Mouse (Mus musculus) large intestine, adult 2 months (tissue): ENCODE results near the gene Gm20388. TPM values are rescaled to one million over a fixed set of nuclear protein-coding genes. Genes with fewer than 3 reads are reported as not detected.

Experiments
- DNase-seq: peaks from one replicate; pipeline ENCODE4 v3.0.0-alpha.2; 2012; ENCODE audit warnings: low read depth, low spot score
- WGBS: fragments of 180-500 bp; shearing (Covaris S2); methylation state at CpG from one replicate; pipeline ENCODE4 v1.1.7; 2018; 5-methylcytosine and 5-hydroxymethylcytosine counted together
- polyA plus RNA-seq: library from polyadenylated mRNA; depleted of rRNA; stranded (reverse); fragments of >200 nt; gene quantifications from 2 replicates; pipeline ENCODE4 v1.2.3, GENCODE M21; 2012

Gene Gm20388
- polyA plus RNA-seq, 1 experiment, result 31.5 TPM

- 49% methylated on average over 23 of the region's 23 CpGs for WGBS
- no peak for DNase-seq
Observed at GRCm38 (mm10) chr8:120539775-120540625, 629.4 kb downstream of the Gm20388 start.

DNA sequence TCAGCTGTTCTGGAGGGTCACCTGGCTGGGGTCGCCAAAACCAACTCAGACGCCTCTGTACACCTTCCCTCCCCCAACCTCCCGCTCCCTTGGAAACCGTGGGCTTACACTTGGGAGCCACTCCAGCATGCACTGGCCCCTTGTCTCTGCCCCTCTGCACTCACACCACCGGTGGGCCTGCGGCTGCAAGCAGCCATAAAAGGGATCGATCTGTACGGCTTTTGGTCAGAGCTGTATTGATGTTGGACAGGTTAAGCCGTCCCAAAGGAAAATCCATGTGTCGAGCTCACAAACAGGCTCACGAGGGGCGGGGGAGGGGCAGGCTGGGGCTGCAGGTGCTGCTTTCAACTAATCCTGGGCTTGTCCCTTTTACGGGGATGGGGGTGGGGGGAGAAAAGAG, 632.4 kb downstream of the Gm20388 start:
- no peak for DNase-seq
- WGBS, result 29% methylated on average over 13 of the region's 13 CpGs

DNA sequence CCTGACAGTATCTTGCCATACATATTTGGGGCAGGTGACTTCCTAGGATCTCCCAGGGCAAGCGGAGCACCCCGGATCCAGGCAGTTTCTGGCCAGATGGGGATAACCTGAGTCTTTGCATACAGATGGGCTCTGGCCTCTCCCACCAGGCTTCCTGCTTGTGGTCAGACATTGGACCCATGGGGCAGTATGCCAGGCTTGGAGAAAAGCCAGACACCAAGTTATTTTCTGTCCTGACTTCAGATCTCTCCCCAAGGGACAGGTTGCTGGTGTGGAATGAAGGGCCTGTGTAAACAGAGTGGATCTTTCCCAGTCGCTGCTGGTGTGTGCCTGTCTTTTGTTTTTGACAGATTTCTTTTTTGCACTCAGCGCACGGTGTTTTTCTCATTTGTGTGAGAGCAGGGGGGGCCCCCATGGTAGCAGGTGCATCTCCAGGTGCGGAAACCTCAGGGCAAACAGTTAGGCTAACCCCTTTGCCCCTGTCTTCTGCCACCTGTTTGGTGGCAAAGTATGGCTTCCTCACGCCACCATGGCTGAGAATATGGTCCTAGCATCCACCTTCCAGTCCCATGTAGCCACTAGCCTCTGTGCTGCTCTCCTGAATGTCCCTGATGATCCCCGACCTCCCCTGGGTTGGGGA, 632.9 kb downstream of the Gm20388 start:
- DNase-seq, result no peak
- WGBS, result 27% methylated on average over 8 of the region's 8 CpGs

DNA sequence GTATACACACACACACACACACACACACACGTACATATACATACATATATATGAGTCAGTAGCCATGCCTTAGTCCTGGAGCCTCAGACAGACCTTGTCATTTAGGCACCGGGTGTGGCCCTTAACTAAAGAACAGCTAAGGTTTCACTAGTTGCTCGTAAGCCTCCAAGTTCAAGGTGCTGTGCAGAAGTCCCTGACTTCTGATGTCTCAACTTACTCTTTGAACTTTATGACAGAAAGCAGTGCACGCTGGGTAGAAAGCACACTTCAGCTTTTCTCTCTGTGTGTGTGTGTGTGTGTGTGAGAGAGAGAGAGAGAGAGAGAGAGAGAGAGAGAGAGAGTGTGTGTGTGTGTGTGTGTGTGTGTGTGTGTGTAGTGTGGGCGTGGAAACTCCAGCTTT, 633.5 kb downstream of the Gm20388 start:
- 46% methylated on average over 5 of the region's 5 CpGs for WGBS
- no peak for DNase-seq

DNA sequence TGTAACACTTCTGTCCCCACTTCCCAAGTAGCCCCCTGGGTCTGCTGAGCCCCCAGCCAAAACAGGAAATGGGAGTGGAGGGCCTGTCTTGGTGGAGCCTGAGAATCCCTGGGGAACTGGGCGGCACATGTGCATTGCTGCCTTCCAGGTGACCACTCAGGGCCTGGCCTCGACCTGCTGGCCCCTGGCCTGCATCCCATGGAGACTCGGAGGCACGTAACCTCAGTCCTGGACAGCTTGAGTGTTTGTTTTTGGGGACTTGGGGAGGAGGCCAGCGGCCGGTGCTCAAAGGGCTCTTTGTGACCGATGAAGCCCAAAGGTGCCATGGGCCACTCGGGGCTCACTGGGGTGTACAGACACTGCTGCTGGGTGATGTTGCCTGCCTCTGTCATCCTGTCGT, 636.9 kb downstream of the Gm20388 start:
- WGBS, result 74% methylated on average over 9 of the region's 9 CpGs
- DNase-seq, result no peak

DNA sequence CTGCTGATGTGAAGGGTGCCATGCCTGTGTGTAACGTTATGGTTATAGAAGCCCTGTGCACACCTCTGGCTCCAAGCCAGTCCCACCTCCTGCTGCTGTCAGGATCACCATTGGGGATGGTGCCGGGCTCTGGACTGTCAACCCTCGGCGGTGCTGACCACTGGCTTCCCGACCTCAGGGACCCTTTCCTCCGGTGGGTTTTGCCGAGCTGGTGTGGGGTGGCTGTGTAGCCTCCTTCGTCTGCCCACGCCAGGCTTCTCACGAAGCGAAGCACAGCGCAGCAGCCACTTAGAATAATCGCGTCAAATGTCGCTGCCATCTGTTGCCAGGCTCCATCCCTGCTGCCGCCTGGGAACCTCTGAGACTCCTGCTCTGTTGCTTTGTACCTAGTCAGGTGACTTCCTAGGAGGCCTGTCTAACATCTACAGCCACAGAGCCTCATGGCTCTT, 637.7 kb downstream of the Gm20388 start:
- DNase-seq, result no peak
- 80% methylated on average over 16 of the region's 16 CpGs for WGBS

DNA sequence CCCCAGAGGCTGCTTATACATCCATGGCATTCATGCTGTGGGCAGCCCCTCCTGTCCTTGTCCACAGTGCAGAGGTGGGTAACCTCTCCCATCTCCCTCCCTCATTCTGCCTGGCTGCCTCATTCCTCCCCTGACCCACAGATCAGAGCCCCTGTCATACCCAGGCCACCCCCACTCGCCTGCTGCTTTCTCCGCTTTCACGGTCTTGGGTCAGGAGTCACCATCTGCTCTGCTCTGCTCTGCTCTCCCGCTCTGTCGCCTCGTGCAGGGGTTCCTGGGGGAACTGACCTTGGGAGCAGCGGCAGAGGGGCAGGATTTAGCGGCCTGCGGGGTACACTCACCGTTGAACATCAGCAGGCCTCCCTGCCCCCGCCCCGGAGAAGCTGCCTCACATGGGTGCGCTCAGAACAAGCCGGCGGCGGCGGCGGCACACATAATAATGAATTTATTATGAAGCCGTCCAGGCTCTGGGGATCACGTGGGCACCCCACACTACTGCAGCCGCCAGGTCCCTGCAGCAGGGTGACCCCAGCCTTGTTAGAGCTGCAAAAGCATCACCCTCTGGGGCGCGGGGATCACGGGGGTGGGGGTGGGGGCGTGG, 638.8 kb downstream of the Gm20388 start:
- DNase-seq, result no peak
- 56% methylated on average over 25 of the region's 25 CpGs for WGBS

DNA sequence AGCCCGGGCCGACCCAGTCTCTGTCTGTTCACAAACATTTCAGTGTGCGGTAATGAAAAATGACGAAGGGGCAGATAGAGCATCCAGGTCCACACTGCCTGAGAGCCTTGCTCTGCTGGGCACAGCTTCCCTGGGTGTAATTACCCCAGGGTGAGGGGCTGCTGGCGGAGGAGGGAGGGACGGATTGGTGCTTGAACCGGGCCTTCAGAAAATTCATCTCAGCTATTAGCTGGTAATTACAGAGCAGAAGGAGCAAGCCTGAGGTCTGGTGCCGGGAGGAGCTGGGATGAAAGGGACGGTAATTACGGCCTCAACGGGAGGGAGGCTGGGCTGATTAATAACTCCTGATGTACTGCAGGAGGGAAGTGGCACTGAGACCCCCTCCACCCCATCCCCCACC, 639.3 kb downstream of the Gm20388 start:
- no peak for DNase-seq
- 67% methylated on average over 11 of the region's 11 CpGs for WGBS

- no peak for DNase-seq
Observed at GRCm38 (mm10) chr8:120550430-120550829, 639.8 kb downstream of the Gm20388 start.

GRCm38 (mm10) chr8:120550937-120551676, 640.5 kb downstream of the Gm20388 start:
- no peak for DNase-seq
- WGBS, result 79% methylated on average over 11 of the region's 11 CpGs

More at GRCm38 (mm10) chr8:120550430-120550829, 639.8 kb downstream of the Gm20388 start:
- 74% methylated on average over 12 of the region's 12 CpGs for WGBS

DNA sequence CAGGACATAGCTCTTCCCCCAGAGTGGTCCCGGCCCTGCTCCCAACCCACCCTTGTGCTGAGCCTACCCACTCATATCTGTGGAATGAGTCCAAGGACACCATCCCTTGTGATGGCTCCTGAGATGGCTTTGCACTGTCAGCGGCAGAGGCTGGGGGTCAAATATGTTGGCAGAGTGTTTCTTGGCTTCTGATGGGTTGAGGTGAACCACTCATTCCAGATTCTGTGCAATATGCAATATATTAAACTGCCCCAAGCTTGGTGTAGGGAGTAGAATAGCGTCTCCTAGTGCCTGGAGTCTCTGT, 641.0 kb downstream of the Gm20388 start:
- WGBS, result 83% methylated on average over 3 of the region's 3 CpGs
- DNase-seq, result no peak

DNA sequence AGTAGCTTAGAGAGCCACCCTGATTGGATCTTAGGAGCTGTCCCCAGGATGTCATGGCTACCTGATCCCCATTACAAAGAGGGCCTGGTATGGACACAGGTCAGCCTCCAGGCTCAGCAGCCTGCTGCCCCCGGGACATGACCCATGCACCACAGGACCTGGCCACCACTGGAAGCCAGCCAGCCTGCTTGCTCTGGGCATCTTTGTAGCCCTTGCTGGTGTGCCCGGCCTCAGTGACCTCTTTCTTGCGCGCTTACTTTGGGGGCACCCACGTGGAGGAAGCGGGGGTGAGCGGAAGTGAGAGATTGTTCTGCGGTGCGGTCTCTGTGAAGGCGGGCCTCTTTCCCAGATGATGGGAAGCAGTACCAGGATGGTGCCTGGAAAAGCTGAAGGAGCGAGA, 641.9 kb downstream of the Gm20388 start:
- DNase-seq, result no peak
- 88% methylated on average over 11 of the region's 11 CpGs for WGBS

GRCm38 (mm10) chr8:120553441-120554123, 642.9 kb downstream of the Gm20388 start:
- DNase-seq, result no peak
- 93% methylated on average over 24 of the region's 24 CpGs for WGBS

DNA sequence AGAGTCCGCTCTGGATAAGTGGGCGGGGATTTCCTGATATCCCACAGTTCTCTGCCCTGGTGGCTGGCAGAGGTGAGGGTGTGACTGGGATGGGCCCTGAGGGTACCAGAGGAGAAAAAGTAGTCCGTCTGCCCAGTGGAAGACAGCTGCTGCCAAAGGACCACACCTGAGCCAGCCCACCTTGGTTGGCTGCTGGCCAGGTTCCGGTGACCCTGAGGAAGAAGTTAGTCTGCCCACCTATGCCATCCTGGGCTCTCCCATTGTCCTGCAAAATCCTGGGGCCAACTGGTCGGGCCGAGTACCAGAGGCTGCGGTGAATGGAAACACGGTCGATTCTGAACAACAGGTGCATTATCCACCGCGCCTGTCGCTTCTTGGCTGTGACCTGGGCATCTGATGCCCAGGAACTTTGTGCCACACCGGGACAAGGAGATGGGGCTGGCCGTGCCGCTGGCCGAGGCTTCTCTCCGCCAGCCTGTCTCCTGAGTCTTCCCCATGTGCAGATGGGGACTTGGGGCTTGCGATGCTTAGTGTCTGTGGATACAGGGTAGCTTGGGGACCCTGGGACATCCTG, 643.9 kb downstream of the Gm20388 start:
- WGBS, result 91% methylated on average over 18 of the region's 18 CpGs

DNA sequence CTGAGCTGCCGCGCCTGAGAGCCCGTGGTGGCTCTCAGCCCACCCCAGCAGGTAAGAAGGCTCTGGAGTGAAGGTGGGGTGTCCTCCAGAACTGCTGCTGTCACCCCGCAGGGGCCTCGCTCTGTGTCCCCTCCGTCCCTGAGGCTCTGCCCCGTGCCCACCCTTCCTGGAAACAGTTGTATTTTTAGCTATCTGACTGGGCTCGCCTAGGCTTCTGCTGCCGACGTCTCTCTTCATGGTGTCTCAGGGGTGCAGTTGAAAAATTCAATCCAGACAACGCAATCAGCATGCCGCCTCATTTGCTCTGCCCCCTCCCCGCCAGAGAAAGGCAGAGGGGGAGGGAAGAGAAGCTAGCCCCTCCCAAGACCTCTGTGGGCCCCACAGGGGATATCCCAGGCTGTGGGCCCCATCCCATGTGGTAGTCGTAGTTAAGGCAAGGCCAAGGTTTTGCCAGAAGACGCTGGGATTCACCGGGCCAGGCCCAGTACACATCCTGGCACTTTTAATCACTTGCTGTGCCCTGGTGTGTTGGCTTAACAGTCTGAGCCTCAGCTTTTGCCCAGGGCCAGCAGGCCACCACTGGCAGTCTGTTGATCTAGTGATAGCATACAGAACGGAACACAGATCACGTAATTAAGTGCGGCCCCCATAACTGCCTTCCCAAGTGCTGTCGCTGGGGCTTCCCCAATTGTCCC, 645.7 kb downstream of the Gm20388 start:
- DNase-seq, result no peak
- WGBS, result 87% methylated on average over 20 of the region's 20 CpGs

More for the DNA sequence above, 643.9 kb downstream of the Gm20388 start:
- no peak for DNase-seq

DNA sequence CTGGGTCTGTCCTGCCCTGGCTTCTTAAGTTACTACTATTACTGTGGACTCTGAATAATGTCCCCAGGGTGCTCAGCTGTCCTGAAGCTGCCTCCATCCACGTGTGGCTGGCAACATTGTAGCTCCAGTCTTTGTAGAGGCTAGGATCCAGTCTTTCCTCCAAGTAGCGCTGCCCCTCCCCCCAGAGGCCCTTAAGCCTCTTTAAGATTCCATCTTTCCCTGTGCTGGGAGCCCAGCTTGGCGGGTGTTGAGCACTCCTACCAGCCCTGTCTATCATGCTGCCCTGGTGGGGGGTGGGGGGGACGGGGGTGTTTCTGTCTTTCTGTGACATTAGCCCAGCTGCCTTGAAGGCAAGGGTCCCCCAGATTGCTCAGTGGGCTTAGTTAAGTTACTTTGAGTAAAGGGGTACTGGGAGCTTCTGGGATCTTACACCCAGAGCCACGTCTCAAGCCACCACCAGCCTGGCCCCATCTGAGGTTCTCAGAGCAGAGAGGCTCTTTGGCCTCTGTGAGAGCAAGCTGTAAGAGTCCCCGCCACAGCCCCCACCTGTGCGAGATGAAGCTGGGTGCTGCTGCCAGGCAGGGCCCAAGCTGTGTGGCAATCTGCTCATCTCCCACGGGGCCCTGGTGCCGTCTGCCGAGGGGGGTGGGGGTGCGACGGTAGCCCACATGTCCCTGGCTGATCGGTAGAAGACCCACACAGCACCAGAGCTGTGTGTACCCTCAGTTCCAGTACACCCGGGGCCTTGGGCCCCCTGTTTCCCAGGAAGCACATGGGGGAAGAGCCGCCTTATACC, 646.7 kb downstream of the Gm20388 start:
- no peak for DNase-seq
- 73% methylated on average over 15 of the region's 15 CpGs for WGBS

GRCm38 (mm10) chr8:120558162-120558561, 647.5 kb downstream of the Gm20388 start:
- WGBS, result 76% methylated on average over 4 of the region's 4 CpGs
- no peak for DNase-seq

DNA sequence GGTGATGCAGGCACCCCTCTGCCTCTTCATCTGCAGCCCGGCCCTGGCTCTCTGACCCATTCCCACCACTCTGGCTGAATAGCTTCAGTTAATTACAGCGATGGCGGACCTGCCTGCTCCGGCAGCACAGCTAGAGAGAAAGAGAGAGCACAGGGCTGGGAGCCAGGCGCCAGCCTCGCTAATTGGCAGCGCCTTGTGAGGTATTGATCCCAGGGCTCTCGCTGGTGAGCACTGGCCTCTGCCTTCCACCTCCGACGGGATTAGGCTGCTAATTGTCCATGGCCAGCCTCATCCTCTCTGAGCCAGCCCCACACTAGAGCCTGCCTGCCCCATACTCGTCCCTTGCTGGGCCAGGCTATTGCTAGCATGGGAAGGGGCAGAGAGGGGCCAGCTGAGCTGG, 649.0 kb downstream of the Gm20388 start:
- no peak for DNase-seq
- WGBS, result 77% methylated on average over 11 of the region's 11 CpGs
